27 mouse cellular contexts compared by ENCODE assay signal in the genomic region with DNA sequence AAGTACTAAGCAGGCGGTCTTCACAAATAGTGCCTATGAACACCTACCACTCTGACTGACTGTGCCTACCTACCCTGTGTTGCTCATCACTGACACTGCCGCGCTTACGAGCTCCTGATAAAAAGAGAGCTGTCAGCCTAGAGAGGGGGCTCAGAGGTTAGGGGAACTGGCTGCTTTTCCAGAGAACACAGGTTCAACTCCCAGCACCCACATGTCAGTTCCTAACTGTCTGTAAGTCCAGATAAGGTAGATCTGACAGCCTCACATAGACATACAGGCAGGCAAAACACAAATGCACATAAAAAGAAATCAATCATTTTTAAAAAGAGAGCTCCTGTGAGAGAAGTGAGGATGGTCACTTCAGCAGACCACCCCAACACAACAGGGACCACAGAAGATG. TPM values are rescaled to one million over a fixed set of nuclear protein-coding genes. Genes with fewer than 3 reads are reported as not detected.
DNase-seq lines count a peak whose midpoint lies in the region; ATAC-seq and TF ChIP-seq lines count a peak whose summit lies in the region.
"Had no signal": no experiment of that assay in that cellular context is flagged by ENCODE, and none has a peak within 500 bp of the region (broad histone marks: within the 10 kb centered on the region; RNA-seq: fewer than 3 reads in every experiment).

No protein-coding gene starts in this region.

- 0 out of 2 replicates have a peak, but pooled peaks have one; percentile 39 for ATAC-seq in liver, embryonic 11.5 days (replicated peaks; ENCODE audit: low FRiP score)
- no peak for ATAC-seq in liver, embryonic 14.5 days (ENCODE audit: insufficient read depth)
- ATAC-seq: CD4-positive, CD25-positive, alpha-beta regulatory T cell, adult 4 months; forebrain, embryonic 14.5 days; forebrain, embryonic 16.5 days had no signal

- WGBS in liver, embryonic 11.5 days = 80% methylated on average over 4 of the region's 4 CpGs
- WGBS in liver, embryonic 14.5 days (ENCODE audit: insufficient replicate concordance) = 46% methylated on average over 4 of the region's 4 CpGs

- no peak for DNase-seq in liver, embryonic 11.5 days (ENCODE audit: low spot score)
- no peak for DNase-seq in liver
- no peak for DNase-seq in testis, postnatal 14 days (ENCODE audit: low spot score)
- DNase-seq in liver, embryonic 14.5 days (ENCODE audit: low read depth in 3 of 3, low spot score in 3 of 3) = no peak
- DNase-seq in heart, postnatal 4 days = no peak
- DNase-seq: adrenal gland, adult 2 months; adrenal gland, postnatal 10 days; adrenal gland, postnatal 25 days; B cell, adult 2 months; cerebellum, adult 11 months; cerebellum, adult 18-20 months; cerebellum, adult 8-10 months; cerebellum, adult 9-11 months; cerebellum, postnatal 14 days; cerebellum, postnatal 36 days; embryo, embryonic 11 days had no signal

- H3K36me3 ChIP-seq in liver, embryonic 11.5 days (ENCODE audit: control insufficient read depth, insufficient read depth, low read length) = peaks cover 11% of the 10 kb centered on the region
- peaks cover 1% of the 10 kb centered on the region for H3K36me3 ChIP-seq in testis, adult 2 months (ENCODE audit: control insufficient read depth, insufficient read depth, low read length)
- no peaks in the 10 kb centered on the region; the same call in none of the 2 replicates for H3K36me3 ChIP-seq in liver, embryonic 14.5 days (replicated peaks; ENCODE audit: control insufficient read depth, insufficient read depth, low read depth)

- H3K4me1 ChIP-seq in liver, embryonic 11.5 days (replicated peaks; ENCODE audit: control insufficient read depth, insufficient read depth, low read length) = peaks cover 3% of the 10 kb centered on the region; the same call in 1 of the 2 replicates
- no peaks in the 10 kb centered on the region for H3K4me1 ChIP-seq in testis, adult 2 months (ENCODE audit: control insufficient read depth, insufficient read depth, low read length)
- peaks cover 0 to 19% of the 10 kb centered on the region in 2 experiments; a peak in 2 of 4 replicates for H3K4me1 ChIP-seq in liver, embryonic 14.5 days (replicated peaks; ENCODE audit: control insufficient read depth in 2 of 2, insufficient read depth in 2 of 2, low read length in 1 of 2)
- H3K4me1 ChIP-seq: embryonic facial prominence, embryonic 13.5 days; embryonic facial prominence, embryonic 15.5 days; forebrain, embryonic 10.5 days; forebrain, embryonic 12.5 days had no signal

- no peak for TF ChIP-seq POLR2A in testis, adult 2 months (IDR thresholded peaks at IDR 0.05; ENCODE audit: control insufficient read depth, low read depth, low read length)

- H3K27me3 ChIP-seq in liver, embryonic 11.5 days (replicated peaks; ENCODE audit: control insufficient read depth, insufficient read depth, low read length) = no peaks in the 10 kb centered on the region
- no peaks in the 10 kb centered on the region for H3K27me3 ChIP-seq in testis, adult 2 months (ENCODE audit: control insufficient read depth, insufficient read depth, low read length)
- H3K27me3 ChIP-seq in liver, embryonic 14.5 days (ENCODE audit: control insufficient read depth, insufficient read depth, low read length) = no peaks in the 10 kb centered on the region
- H3K27me3 ChIP-seq: CH12.LX; embryonic facial prominence, embryonic 13.5 days; embryonic facial prominence, embryonic 15.5 days; forebrain, embryonic 12.5 days had no signal

- H3K4me2 ChIP-seq in liver, embryonic 11.5 days = no peak overlapping the region
- no peak overlapping the region for H3K4me2 ChIP-seq in liver, embryonic 14.5 days (ENCODE audit: low read depth)
- H3K4me2 ChIP-seq: embryonic facial prominence, embryonic 13.5 days; embryonic facial prominence, embryonic 15.5 days; forebrain, embryonic 12.5 days had no signal

- TF ChIP-seq EP300 in liver, embryonic 14.5 days (IDR thresholded peaks at IDR 0.05; ENCODE audit: low read depth) = 0 out of 2 replicates have a peak, but pooled peaks have one; percentile 8

- no peak overlapping the region for H3K4me3 ChIP-seq in liver, embryonic 11.5 days (ENCODE audit: low read depth, low read length)
- peak overlapping the region; percentile 88 for H3K4me3 ChIP-seq in testis, adult 2 months (ENCODE audit: control insufficient read depth, low read depth, low read length)
- H3K4me3 ChIP-seq in liver, embryonic 14.5 days (ENCODE audit: insufficient read depth in 1 of 2, low read depth in 2 of 2, low read length in 2 of 2) = no peak overlapping the region
- H3K4me3 ChIP-seq: embryonic facial prominence, embryonic 13.5 days; embryonic facial prominence, embryonic 15.5 days; erythroblast, embryonic 14.5 days; forebrain, embryonic 10.5 days; forebrain, embryonic 12.5 days had no signal

- H3K27ac ChIP-seq in liver, embryonic 11.5 days (ENCODE audit: low read depth, low read length) = no peak overlapping the region
- no peak overlapping the region for H3K27ac ChIP-seq in testis, adult 2 months (ENCODE audit: control insufficient read depth, insufficient read depth, low read depth, low read length)
- no peak overlapping the region for H3K27ac ChIP-seq in liver, embryonic 14.5 days
- H3K27ac ChIP-seq: embryonic facial prominence, embryonic 13.5 days; embryonic facial prominence, embryonic 15.5 days; forebrain, embryonic 10.5 days; forebrain, embryonic 12.5 days had no signal

- TF ChIP-seq CTCF in testis, adult 2 months (IDR thresholded peaks at IDR 0.05; ENCODE audit: control insufficient read depth, insufficient read depth, insufficient replicate concordance, low read depth, low read length) = no peak
- no peak for TF ChIP-seq CTCF in liver, embryonic 14.5 days (IDR thresholded peaks at IDR 0.05; ENCODE audit: low read depth)

- H3K9ac ChIP-seq in liver, embryonic 11.5 days (ENCODE audit: low read depth, low read length) = no peak overlapping the region
- H3K9ac ChIP-seq in liver, embryonic 14.5 days (replicated peaks) = no peak overlapping the region
- H3K9ac ChIP-seq: embryonic facial prominence, embryonic 13.5 days; embryonic facial prominence, embryonic 15.5 days; forebrain, embryonic 12.5 days had no signal

- no peaks in the 10 kb centered on the region for H3K9me3 ChIP-seq in liver, embryonic 11.5 days (ENCODE audit: control insufficient read depth, low read length)
- no peaks in the 10 kb centered on the region for H3K9me3 ChIP-seq in liver, embryonic 14.5 days (ENCODE audit: control insufficient read depth, low read length)
- H3K9me3 ChIP-seq: embryonic facial prominence, embryonic 13.5 days; embryonic facial prominence, embryonic 15.5 days; forebrain, embryonic 10.5 days; forebrain, embryonic 12.5 days; G1E had no signal

RNA-seq across cellular contexts. Expression of a gene that starts 15.3 kb away (rescaled TPM):
- 28.7 and 30.9 TPM in 2 replicates for polyA plus RNA-seq in liver, embryonic 11.5 days (2014; fragmentation: Nextera tagmentation; extraction: Ambion mirVana)
- 5.6 and 6.3 TPM in 2 replicates for polyA plus RNA-seq in testis, adult 2 months (2012; rRNA removed)
- 4.9 and 5.6 TPM in 2 replicates for polyA plus RNA-seq in liver, embryonic 14.5 days (2012; rRNA removed)
- polyA plus RNA-seq in liver, embryonic 14.5 days (2014; fragmentation: Nextera tagmentation; extraction: Ambion mirVana) = 10.5 and 12.2 TPM in 2 replicates
- total RNA-seq in heart, postnatal 4 days (2021) = 10 to 100 TPM; 25.0 to 26.5 TPM

RNA-seq across cellular contexts. Expression of a gene that starts 30.0 kb away (rescaled TPM):
- polyA plus RNA-seq in liver, embryonic 11.5 days (2014; fragmentation: Nextera tagmentation; extraction: Ambion mirVana) = 9.9 and 10.6 TPM in 2 replicates
- polyA plus RNA-seq in testis, adult 2 months (2012; rRNA removed) = 0.43 and 0.51 TPM in 2 replicates
- 1.9 TPM in 2 replicates for polyA plus RNA-seq in liver, embryonic 14.5 days (2012; rRNA removed)
- 3.1 and 4.1 TPM in 2 replicates for polyA plus RNA-seq in liver, embryonic 14.5 days (2014; fragmentation: Nextera tagmentation; extraction: Ambion mirVana)
- total RNA-seq in heart, postnatal 4 days (2021) = 10 to 100 TPM; 25.1 to 26.0 TPM
- total RNA-seq: CH12.LX, G1E had no signal
- polyA plus RNA-seq: CD4-positive, CD25-positive, alpha-beta regulatory T cell, adult 4 months; erythroblast, embryonic 14.5 days; G1E had no signal

RNA-seq across cellular contexts. Expression of a gene that starts 44.3 kb away (rescaled TPM):
- polyA plus RNA-seq in liver, embryonic 11.5 days (2014; fragmentation: Nextera tagmentation; extraction: Ambion mirVana) = 24.2 and 28.5 TPM in 2 replicates
- polyA plus RNA-seq in testis, adult 2 months (2012; rRNA removed) = 1.7 and 2.3 TPM in 2 replicates
- 16.1 and 16.9 TPM in 2 replicates for polyA plus RNA-seq in liver, embryonic 14.5 days (2012; rRNA removed)
- 14.9 and 18.1 TPM in 2 replicates for polyA plus RNA-seq in liver, embryonic 14.5 days (2014; fragmentation: Nextera tagmentation; extraction: Ambion mirVana)
- total RNA-seq in heart, postnatal 4 days (2021) = 10 to 100 TPM; 21.0 to 21.4 TPM
- polyA plus RNA-seq: G1E had no signal
